Mouse (Mus musculus): ENCODE measurements at regions not wholly inside any gene's neighbourhood (a gene's known extent, or its start where the extent isn't known, plus 50 kb on each side); places are given as distances from the start of the nearest gene placed in this dataset.

DNA sequence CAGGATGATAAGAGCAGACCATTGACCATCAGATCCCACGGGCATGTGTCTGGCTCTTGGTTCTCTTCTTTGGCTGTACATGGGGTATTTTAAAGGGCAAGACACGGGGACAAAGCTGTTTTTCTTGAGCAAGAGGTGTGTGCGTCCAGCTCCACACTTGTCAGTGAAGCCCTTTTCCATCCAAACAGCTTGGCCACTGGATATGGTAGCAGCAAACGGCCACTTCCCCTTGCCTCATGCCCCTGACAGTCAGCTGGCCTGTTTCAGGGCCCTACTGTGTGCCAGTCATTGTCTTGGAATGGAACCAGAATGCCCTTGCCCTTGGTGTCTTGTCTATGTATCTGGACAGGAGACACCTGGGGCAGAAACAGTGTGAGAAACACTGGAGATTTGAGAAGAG lies 224.7 kb downstream of the Zfp36l1 start:
- TF ChIP-seq CTCF (IDR thresholded peaks at IDR 0.05; ENCODE audit: low read depth, low read length) (no peak), TAL1 (conservative IDR thresholded peaks at IDR 0.05; ENCODE audit: low read depth, low read length) (no peak), GATA1 (IDR thresholded peaks at IDR 0.05; ENCODE audit: borderline replicate concordance, low read length) (no peak), POLR2AphosphoS5 (IDR thresholded peaks at IDR 0.05; ENCODE audit: insufficient replicate concordance, low read depth, low read length) (no peak)
